Mouse (Mus musculus) forebrain, postnatal 0 days (tissue): ENCODE measurements at regions not wholly inside any gene's neighbourhood (a gene's known extent, or its start where the extent isn't known, plus 50 kb on each side); places are given as distances from the start of the nearest gene placed in this dataset.

Experiments used
- ATAC-seq: fragments of 200-750 bp; cut with Nextera tagmentation; 2 replicates; pipeline ENCODE4 v1.8.0; 2017; ENCODE audit warnings: mild to moderate bottlenecking, moderate library complexity
- DNase-seq: peaks from one replicate; pipeline ENCODE4 v3.0.0-alpha.2; 2015
- H3K27ac ChIP-seq: fragments of 300-500 bp; sonication (generic); 2 replicates; pipeline ENCODE4 v1.5.1; 2014; ENCODE audit warnings: low read depth, mild to moderate bottlenecking, antibody characterized with exemption, low read length, moderate library complexity, mixed read lengths
- H3K27me3 ChIP-seq: fragments of 300-500 bp; sonication (generic); 2 replicates; pipeline ENCODE4 v1.6.1; 2014; ENCODE audit warnings: mild to moderate bottlenecking, low read length, mixed read lengths; ENCODE audit not compliant: insufficient read depth
- H3K36me3 ChIP-seq: fragments of 300-500 bp; sonication (generic); 2 replicates; pipeline ENCODE4 v1.6.1; 2014; ENCODE audit warnings: mild to moderate bottlenecking, moderate library complexity; ENCODE audit not compliant: insufficient read depth
- H3K4me1 ChIP-seq: fragments of 300-500 bp; sonication (generic); 2 replicates; pipeline ENCODE4 v1.6.1; 2014; ENCODE audit warnings: antibody characterized with exemption; ENCODE audit not compliant: insufficient read depth
- H3K4me2 ChIP-seq: fragments of 300-500 bp; sonication (generic); 2 replicates; pipeline ENCODE4 v1.6.1; 2014; ENCODE audit warnings: low read depth, mild to moderate bottlenecking, moderate library complexity
- H3K4me3 ChIP-seq: fragments of 300-500 bp; sonication (generic); 2 replicates; pipeline ENCODE4 v1.5.1; 2014; ENCODE audit warnings: low read depth, low read length, mixed read lengths
- H3K9ac ChIP-seq: fragments of 300-500 bp; sonication (generic); 2 replicates; pipeline ENCODE4 v1.6.1; 2014; ENCODE audit warnings: mild to moderate bottlenecking
- H3K9me3 ChIP-seq: fragments of 300-500 bp; sonication (generic); 2 replicates; pipeline ENCODE4 v1.6.1; 2016; ENCODE audit warnings: low read length
- CTCF ChIP-seq: sonication (generic); IDR thresholded peaks from 2 replicates; pipeline ENCODE4 v1.5.1; 2016; ENCODE audit warnings: antibody characterized with exemption, control low read depth, low read depth
- WGBS: fragments of 180-500 bp; shearing (Covaris S2); extraction: QIAGEN DNeasy Blood & Tissue Kit; methylation state at CpG from one replicate; pipeline ENCODE4 v1.1.7; 2014; 5-methylcytosine and 5-hydroxymethylcytosine counted together

- H3K36me3 ChIP-seq: no peaks in the 10 kb centered on the region
- no peak overlapping the region for H3K4me2 ChIP-seq
- DNase-seq (no peak), ATAC-seq (no peak)
- no peak overlapping the region for H3K4me3 ChIP-seq
- no peak for TF ChIP-seq CTCF
- no peaks in the 10 kb centered on the region for H3K4me1 ChIP-seq
- H3K9ac ChIP-seq: no peak overlapping the region
- 70% methylated on average over 5 of the region's 5 CpGs for WGBS
- H3K9me3 ChIP-seq: no peaks in the 10 kb centered on the region
- H3K27ac ChIP-seq: no peak overlapping the region
- no peaks in the 10 kb centered on the region for H3K27me3 ChIP-seq
These were observed 258.3 kb downstream of the Samd5 start for GRCm38 (mm10) chr10:9416685-9417084.

DNA sequence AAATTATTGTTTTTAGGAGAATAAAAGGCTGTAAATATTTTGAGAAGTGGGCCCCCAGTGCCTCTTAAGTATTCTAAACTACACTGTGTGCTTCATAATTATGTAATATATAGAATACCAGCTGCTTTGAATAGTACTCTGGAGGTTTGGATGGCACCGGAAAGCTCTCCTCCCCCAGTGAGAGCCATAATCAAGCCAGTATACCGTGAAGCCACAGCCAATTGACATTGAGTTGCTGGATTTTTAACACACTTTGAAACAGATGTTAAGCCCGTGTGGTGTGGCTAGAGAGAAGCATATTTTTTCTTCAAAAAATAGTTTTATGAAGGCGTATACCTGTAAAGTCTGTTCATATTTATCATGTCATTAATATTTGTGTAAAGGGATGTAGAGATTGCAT is 268.9 kb downstream of the Samd5 start:
- no peaks in the 10 kb centered on the region for H3K36me3 ChIP-seq
- no peak for TF ChIP-seq CTCF
- ATAC-seq (no peak), DNase-seq (no peak)
- H3K27me3 ChIP-seq: no peaks in the 10 kb centered on the region
- no peak overlapping the region for H3K4me2 ChIP-seq
- H3K27ac ChIP-seq: no peak overlapping the region
- no peak overlapping the region for H3K4me3 ChIP-seq
- no peak overlapping the region for H3K9ac ChIP-seq
- H3K9me3 ChIP-seq: no peaks in the 10 kb centered on the region
- 79% methylated on average over 4 of the region's 4 CpGs for WGBS
- H3K4me1 ChIP-seq: no peaks in the 10 kb centered on the region

DNA sequence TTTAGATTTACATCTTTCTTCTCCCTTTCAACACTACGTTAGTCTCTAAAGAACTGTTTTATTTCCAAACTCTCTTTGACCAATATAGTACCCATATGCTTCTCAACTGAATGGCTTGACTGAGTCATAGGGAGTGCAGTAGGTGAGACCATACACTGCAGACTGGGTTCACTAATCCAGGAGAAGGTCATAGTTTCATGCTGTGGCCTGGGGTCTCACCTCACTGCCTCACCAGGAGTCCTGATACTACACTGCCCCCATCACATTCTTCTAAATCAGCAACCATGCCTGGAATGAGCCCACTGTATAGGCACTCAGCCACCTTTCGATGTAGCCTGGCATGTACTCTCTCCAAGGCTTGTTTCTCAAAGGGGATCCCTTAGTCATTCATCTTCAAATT is 269.6 kb downstream of the Samd5 start:
- H3K4me2 ChIP-seq: no peak overlapping the region
- H3K27me3 ChIP-seq: no peaks in the 10 kb centered on the region
- no peaks in the 10 kb centered on the region for H3K9me3 ChIP-seq
- DNase-seq (no peak), ATAC-seq (no peak)
- H3K4me1 ChIP-seq: no peaks in the 10 kb centered on the region
- H3K27ac ChIP-seq: no peak overlapping the region
- H3K4me3 ChIP-seq: no peak overlapping the region
- WGBS: 84% methylated on average over 2 of the region's 2 CpGs
- H3K9ac ChIP-seq: no peak overlapping the region
- TF ChIP-seq CTCF: no peak
- H3K36me3 ChIP-seq: no peaks in the 10 kb centered on the region

GRCm38 (mm10) chr10:9404963-9405362 is 270.0 kb downstream of the Samd5 start:
- Histone ChIP-seq H3K4me2 (no peak overlapping the region), H3K4me1 (no peaks in the 10 kb centered on the region), H3K9me3 (no peaks in the 10 kb centered on the region), H3K9ac (no peak overlapping the region), H3K36me3 (no peaks in the 10 kb centered on the region), H3K4me3 (no peak overlapping the region), H3K27ac (no peak overlapping the region), H3K27me3 (no peaks in the 10 kb centered on the region)
- WGBS: 87% methylated on average over 6 of the region's 6 CpGs
- ATAC-seq (no peak), DNase-seq (no peak)
- TF ChIP-seq CTCF: no peak

DNA sequence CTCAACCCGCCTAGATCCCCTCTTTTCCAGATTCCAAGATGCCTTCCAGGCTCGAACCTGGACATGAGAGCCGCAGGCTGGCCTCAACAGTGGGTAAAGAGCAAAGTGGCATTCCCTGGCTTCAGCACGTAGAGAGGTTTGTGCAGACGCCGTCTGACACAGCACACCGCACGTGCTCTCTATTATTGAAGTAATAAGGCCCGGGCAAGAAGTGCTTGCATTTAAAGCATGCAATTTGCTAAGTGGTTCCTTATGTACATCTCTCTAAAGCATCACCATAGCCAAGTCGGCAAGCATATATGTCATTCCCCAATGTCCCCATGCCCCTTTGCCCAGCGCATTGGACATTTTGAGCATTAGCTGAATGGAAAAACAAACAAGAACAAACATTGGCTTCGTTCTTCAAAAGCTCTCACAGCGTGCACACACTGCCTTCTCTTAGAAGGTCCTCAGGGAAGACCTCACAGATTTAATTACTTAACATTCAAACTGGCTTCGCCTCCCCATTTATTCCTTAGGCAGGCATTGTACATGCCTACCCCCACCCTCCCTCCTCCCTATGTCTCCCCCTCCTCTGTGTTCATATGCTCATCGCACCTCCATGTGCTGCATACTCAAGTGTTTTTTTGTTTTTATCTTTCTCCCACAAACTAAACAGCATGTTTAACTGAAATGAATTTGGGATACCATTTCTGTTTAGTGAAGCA is 273.9 kb downstream of the Samd5 start:
- ATAC-seq (no peak), DNase-seq (no peak)
- no peak for TF ChIP-seq CTCF

GRCm38 (mm10) chr10:9377440-9378101 is 297.4 kb downstream of the Samd5 start:
- H3K36me3 ChIP-seq: no peaks in the 10 kb centered on the region
- no peaks in the 10 kb centered on the region for H3K27me3 ChIP-seq
- TF ChIP-seq CTCF: no peak
- ATAC-seq (no peak), DNase-seq (no peak)
- no peak overlapping the region for H3K4me3 ChIP-seq
- no peak overlapping the region for H3K9ac ChIP-seq
- H3K27ac ChIP-seq: no peak overlapping the region
- H3K4me2 ChIP-seq: no peak overlapping the region
- H3K4me1 ChIP-seq: 0 out of 2 replicates have a peak, but pooled peaks cover 3% of the 10 kb centered on the region
- no peaks in the 10 kb centered on the region for H3K9me3 ChIP-seq
- 52% methylated on average over 7 of the region's 7 CpGs for WGBS

More for the DNA sequence above, 273.9 kb downstream of the Samd5 start:
- Histone ChIP-seq H3K27me3 (no peaks in the 10 kb centered on the region), H3K4me2 (no peak overlapping the region), H3K4me3 (no peak overlapping the region), H3K27ac (no peak overlapping the region), H3K36me3 (no peaks in the 10 kb centered on the region), H3K9ac (no peak overlapping the region), H3K4me1 (no peaks in the 10 kb centered on the region), H3K9me3 (no peaks in the 10 kb centered on the region)
- 76% methylated on average over 15 of the region's 15 CpGs for WGBS

DNA sequence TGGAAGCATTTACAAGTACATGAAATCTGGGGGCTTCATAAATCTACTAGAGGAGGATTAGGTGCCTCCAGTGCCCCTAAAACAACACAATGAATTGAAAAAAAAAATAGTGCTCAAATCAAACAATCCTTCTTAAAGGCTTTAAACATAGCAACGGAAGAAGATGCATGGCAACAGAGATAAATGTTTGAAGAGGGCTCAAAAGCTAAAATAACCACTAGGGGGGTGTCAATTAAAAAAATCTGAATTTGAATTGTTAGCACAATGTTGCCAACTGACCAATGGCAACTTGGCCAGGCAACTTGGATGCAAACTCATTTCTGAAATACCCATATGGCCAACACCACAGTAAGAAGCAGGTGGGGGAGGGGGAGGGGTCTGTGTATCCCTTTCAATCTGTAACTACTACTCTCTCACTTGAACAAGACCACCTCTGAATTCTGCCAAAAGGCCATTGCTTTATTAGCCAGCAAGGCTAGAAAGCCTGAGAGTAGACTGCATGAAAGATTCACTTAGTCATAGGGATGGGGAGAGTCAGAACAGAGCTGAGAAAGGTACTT is 312.6 kb downstream of the Samd5 start:
- H3K9ac ChIP-seq: no peak overlapping the region
- WGBS: 58% methylated on average over 1 of the region's 1 CpGs
- no peaks in the 10 kb centered on the region for H3K27me3 ChIP-seq
- DNase-seq (no peak), ATAC-seq (no peak)
- H3K4me1 ChIP-seq: no peaks in the 10 kb centered on the region
- H3K36me3 ChIP-seq: no peaks in the 10 kb centered on the region
- TF ChIP-seq CTCF: no peak
- no peak overlapping the region for H3K27ac ChIP-seq
- no peaks in the 10 kb centered on the region for H3K9me3 ChIP-seq
- H3K4me3 ChIP-seq: no peak overlapping the region
- H3K4me2 ChIP-seq: no peak overlapping the region
